Mouse (Mus musculus) hindbrain, postnatal 0 days (tissue): ENCODE measurements around the gene Tnni2. TPM values are rescaled to one million over a fixed set of nuclear protein-coding genes. Genes with fewer than 3 reads are reported as not detected.
"Not testable (repeated sequence)": the region's sequence is repeated elsewhere in the genome, so short reads cannot be mapped to it uniquely, and the experiment has no call there.

Experiments used
- ATAC-seq: fragments of 200-750 bp; cut with Nextera tagmentation; 2 replicates; pipeline ENCODE4 v1.8.0; 2017; ENCODE audit warnings: mild to moderate bottlenecking, moderate TSS enrichment, moderate library complexity
- DNase-seq: peaks from one replicate; pipeline ENCODE4 v3.0.0-alpha.2; 2015; ENCODE audit warnings: low spot score
- H3K27ac ChIP-seq: fragments of 300-500 bp; sonication (generic); 2 replicates; pipeline ENCODE4 v1.5.1; 2014; ENCODE audit warnings: mild to moderate bottlenecking
- H3K27me3 ChIP-seq: fragments of 300-500 bp; sonication (generic); 2 replicates; pipeline ENCODE4 v1.6.1; 2014; ENCODE audit warnings: low read length, mixed read lengths; ENCODE audit not compliant: insufficient read depth
- H3K36me3 ChIP-seq: fragments of 300-500 bp; sonication (generic); 2 replicates; pipeline ENCODE4 v1.6.1; 2014; ENCODE audit warnings: low read length, mixed read lengths; ENCODE audit not compliant: insufficient read depth
- H3K4me1 ChIP-seq: fragments of 300-500 bp; sonication (generic); 2 replicates; pipeline ENCODE4 v1.6.1; 2014; ENCODE audit warnings: antibody characterized with exemption, low read length, mixed read lengths; ENCODE audit not compliant: insufficient read depth
- H3K4me2 ChIP-seq: fragments of 300-500 bp; sonication (generic); 2 replicates; pipeline ENCODE4 v1.6.1; 2014; ENCODE audit warnings: low read depth, mild to moderate bottlenecking, low read length, moderate library complexity, mixed read lengths
- H3K4me3 ChIP-seq: fragments of 300-500 bp; sonication (generic); 2 replicates; pipeline ENCODE4 v1.5.1; 2014; ENCODE audit warnings: low read length
- H3K9ac ChIP-seq: fragments of 300-500 bp; sonication (generic); replicated peaks from 2 replicates; pipeline ENCODE4 v1.6.1; 2014; ENCODE audit warnings: mild to moderate bottlenecking, low read length, moderate library complexity, mixed read lengths
- H3K9me3 ChIP-seq: fragments of 300-500 bp; sonication (generic); 2 replicates; pipeline ENCODE4 v1.6.1; 2016; ENCODE audit warnings: low read length, mixed read lengths
- CTCF ChIP-seq: IDR thresholded peaks from 2 replicates; pipeline ENCODE4 v1.5.1; 2016; ENCODE audit warnings: antibody characterized with exemption, control low read depth, low read depth
- WGBS: fragments of 180-500 bp; shearing (Covaris S2); extraction: QIAGEN DNeasy Blood & Tissue Kit; methylation state at CpG from one replicate; pipeline ENCODE4 v1.1.7; 2014; 5-methylcytosine and 5-hydroxymethylcytosine counted together
- polyA plus RNA-seq: library from polyadenylated mRNA; unstranded; fragments of >200 nt; fragmentation: Nextera tagmentation; extraction: Ambion mirVana; gene quantifications from 2 replicates; pipeline ENCODE4 v1.2.1, GENCODE M21; 2015
- total RNA-seq: library from RNA; depleted of rRNA; stranded (reverse); fragments of >200 nt; gene quantifications from 2 replicates; pipeline ENCODE4 v1.2.3, GENCODE M21; 2014

Gene Tnni2
- total and polyA plus RNA-seq, 2 experiments from 2014 or later = 0.63 to 1.3 TPM

GRCm38 (mm10) chr7:142400112-142400749, 41.4 kb upstream of the Tnni2 start:
- H3K9ac ChIP-seq = no peak overlapping the region
- 64% methylated on average over 7 of the region's 7 CpGs for WGBS
- ATAC-seq (no peak), DNase-seq (no peak)
- no peaks in the 10 kb centered on the region for H3K36me3 ChIP-seq
- no peak for TF ChIP-seq CTCF
- no peaks in the 10 kb centered on the region for H3K27me3 ChIP-seq
- H3K9me3 ChIP-seq = no peaks in the 10 kb centered on the region
- H3K27ac ChIP-seq = no peak overlapping the region
- no peak overlapping the region for H3K4me3 ChIP-seq
- H3K4me2 ChIP-seq = no peak overlapping the region
- H3K4me1 ChIP-seq = no peaks in the 10 kb centered on the region

GRCm38 (mm10) chr7:142400750-142401142, 40.9 kb upstream of the Tnni2 start:
- no peak for TF ChIP-seq CTCF
- Histone ChIP-seq H3K4me2 (no peak overlapping the region), H3K9ac (no peak overlapping the region), H3K36me3 (no peaks in the 10 kb centered on the region), H3K27me3 (no peaks in the 10 kb centered on the region), H3K27ac (no peak overlapping the region), H3K4me3 (no peak overlapping the region), H3K9me3 (no peaks in the 10 kb centered on the region), H3K4me1 (no peaks in the 10 kb centered on the region)
- 44% methylated on average over 7 of the region's 7 CpGs for WGBS
- ATAC-seq (0 out of 2 replicates have a peak, but pooled peaks have one; percentile 29), DNase-seq (no peak)

GRCm38 (mm10) chr7:142403591-142403990, 38.0 kb upstream of the Tnni2 start:
- no peak for TF ChIP-seq CTCF
- Histone ChIP-seq H3K9me3 (no peaks in the 10 kb centered on the region), H3K27me3 (no peaks in the 10 kb centered on the region), H3K4me3 (no peak overlapping the region), H3K4me1 (no peaks in the 10 kb centered on the region), H3K36me3 (no peaks in the 10 kb centered on the region), H3K4me2 (no peak overlapping the region), H3K27ac (no peak overlapping the region), H3K9ac (no peak overlapping the region)
- no peak for ATAC-seq
- no peak for DNase-seq
- 83% methylated on average over 4 of the region's 4 CpGs for WGBS

GRCm38 (mm10) chr7:142405134-142405533, 36.5 kb upstream of the Tnni2 start:
- not testable (repeated sequence) for H3K27ac ChIP-seq, H3K9me3 ChIP-seq, H3K36me3 ChIP-seq, DNase-seq, H3K9ac ChIP-seq, H3K4me1 ChIP-seq, ATAC-seq, H3K4me2 ChIP-seq, H3K4me3 ChIP-seq, H3K27me3 ChIP-seq
- WGBS = 84% methylated on average over 5 of the region's 5 CpGs

GRCm38 (mm10) chr7:142407935-142408334, 33.7 kb upstream of the Tnni2 start:
- no peak overlapping the region for H3K4me2 ChIP-seq
- no peaks in the 10 kb centered on the region for H3K27me3 ChIP-seq
- TF ChIP-seq CTCF = no peak
- no peak for ATAC-seq
- no peaks in the 10 kb centered on the region for H3K9me3 ChIP-seq
- no peak overlapping the region for H3K4me3 ChIP-seq
- WGBS = 76% methylated on average over 4 of the region's 4 CpGs
- no peaks in the 10 kb centered on the region for H3K36me3 ChIP-seq
- H3K9ac ChIP-seq = no peak overlapping the region
- H3K4me1 ChIP-seq = no peaks in the 10 kb centered on the region
- no peak overlapping the region for H3K27ac ChIP-seq
- no peak for DNase-seq

- whole genome bisulfite sequencing = 92% methylated on average over 8 of the region's 8 CpGs
- no peak for ATAC-seq
Observed at GRCm38 (mm10) chr7:142408686-142409085, 32.9 kb upstream of the Tnni2 start.

GRCm38 (mm10) chr7:142409603-142410002, 32.0 kb upstream of the Tnni2 start:
- Histone ChIP-seq H3K36me3 (no peaks in the 10 kb centered on the region), H3K4me1 (no peaks in the 10 kb centered on the region), H3K27me3 (no peaks in the 10 kb centered on the region), H3K27ac (no peak overlapping the region), H3K4me3 (no peak overlapping the region), H3K9ac (no peak overlapping the region), H3K9me3 (no peaks in the 10 kb centered on the region), H3K4me2 (no peak overlapping the region)
- ATAC-seq (no peak), DNase-seq (no peak)
- TF ChIP-seq CTCF = no peak
- 80% methylated on average over 3 of the region's 3 CpGs for WGBS

More at GRCm38 (mm10) chr7:142408686-142409085, 32.9 kb upstream of the Tnni2 start:
- no peak for TF ChIP-seq CTCF
- Histone ChIP-seq H3K36me3 (no peaks in the 10 kb centered on the region), H3K9ac (no peak overlapping the region), H3K9me3 (no peaks in the 10 kb centered on the region), H3K4me1 (no peaks in the 10 kb centered on the region), H3K4me3 (no peak overlapping the region), H3K4me2 (no peak overlapping the region), H3K27ac (no peak overlapping the region), H3K27me3 (no peaks in the 10 kb centered on the region)
- no peak for DNase-seq
